Mouse (Mus musculus) retina, adult 2 months (tissue): ENCODE measurements around the gene Trp53rka.

Experiments
- DNase-seq: peaks from one replicate; pipeline ENCODE4 v3.0.0-alpha.2; 2012; ENCODE audit warnings: low read depth, low spot score

Gene Trp53rka

GRCm38 (mm10) chr2:165486401-165486800 lies 6.7 kb downstream of the Trp53rka start:
- no peak for DNase-seq

GRCm38 (mm10) chr2:165485826-165486225 lies 7.3 kb downstream of the Trp53rka start:
- DNase-seq: no peak

- DNase-seq: no peak
Measured at GRCm38 (mm10) chr2:165484152-165484551, 9.0 kb downstream of the Trp53rka start.

GRCm38 (mm10) chr2:165482003-165482402 lies 11.1 kb downstream of the Trp53rka start:
- DNase-seq: no peak

- DNase-seq: no peak
Measured at GRCm38 (mm10) chr2:165475850-165476249, 17.3 kb downstream of the Trp53rka start.

GRCm38 (mm10) chr2:165475412-165475811 lies 17.7 kb downstream of the Trp53rka start:
- DNase-seq: no peak

GRCm38 (mm10) chr2:165473003-165473402 lies 20.1 kb downstream of the Trp53rka start, which contains the start of gene Slc13a3:
Slc13a3 (minus strand) TSS chr2:165473230.
- no peak for DNase-seq

- no peak for DNase-seq
Measured at GRCm38 (mm10) chr2:165471943-165472342, 21.2 kb downstream of the Trp53rka start.

GRCm38 (mm10) chr2:165470167-165470566 lies 23.0 kb downstream of the Trp53rka start:
- DNase-seq: no peak

GRCm38 (mm10) chr2:165467824-165468452 lies 25.2 kb downstream of the Trp53rka start:
- no peak for DNase-seq

GRCm38 (mm10) chr2:165459663-165460062 lies 33.5 kb downstream of the Trp53rka start:
- no peak for DNase-seq

GRCm38 (mm10) chr2:165458189-165458588 lies 34.9 kb downstream of the Trp53rka start:
- no peak for DNase-seq

GRCm38 (mm10) chr2:165456710-165457109 lies 36.4 kb downstream of the Trp53rka start:
- DNase-seq: no peak

- DNase-seq: no peak
Measured at GRCm38 (mm10) chr2:165452730-165453693, 40.1 kb downstream of the Trp53rka start.

GRCm38 (mm10) chr2:165448475-165448874 lies 44.6 kb downstream of the Trp53rka start:
- DNase-seq: no peak

GRCm38 (mm10) chr2:165444861-165445260 lies 48.3 kb downstream of the Trp53rka start:
- DNase-seq: no peak

- DNase-seq: no peak
Measured at GRCm38 (mm10) chr2:165442981-165443380, 50.1 kb downstream of the Trp53rka start.

GRCm38 (mm10) chr2:165441613-165442012 lies 51.5 kb downstream of the Trp53rka start:
- no peak for DNase-seq
